Mouse (Mus musculus): ENCODE results near the gene Apob.
A peak's percentile ranks its signal among the peaks of the same experiment; 100 is the strongest.
"Not testable (repeated sequence)": the region's sequence is repeated elsewhere in the genome, so short reads cannot be mapped to it uniquely, and the experiment has no call there.

Apob gene

DNA sequence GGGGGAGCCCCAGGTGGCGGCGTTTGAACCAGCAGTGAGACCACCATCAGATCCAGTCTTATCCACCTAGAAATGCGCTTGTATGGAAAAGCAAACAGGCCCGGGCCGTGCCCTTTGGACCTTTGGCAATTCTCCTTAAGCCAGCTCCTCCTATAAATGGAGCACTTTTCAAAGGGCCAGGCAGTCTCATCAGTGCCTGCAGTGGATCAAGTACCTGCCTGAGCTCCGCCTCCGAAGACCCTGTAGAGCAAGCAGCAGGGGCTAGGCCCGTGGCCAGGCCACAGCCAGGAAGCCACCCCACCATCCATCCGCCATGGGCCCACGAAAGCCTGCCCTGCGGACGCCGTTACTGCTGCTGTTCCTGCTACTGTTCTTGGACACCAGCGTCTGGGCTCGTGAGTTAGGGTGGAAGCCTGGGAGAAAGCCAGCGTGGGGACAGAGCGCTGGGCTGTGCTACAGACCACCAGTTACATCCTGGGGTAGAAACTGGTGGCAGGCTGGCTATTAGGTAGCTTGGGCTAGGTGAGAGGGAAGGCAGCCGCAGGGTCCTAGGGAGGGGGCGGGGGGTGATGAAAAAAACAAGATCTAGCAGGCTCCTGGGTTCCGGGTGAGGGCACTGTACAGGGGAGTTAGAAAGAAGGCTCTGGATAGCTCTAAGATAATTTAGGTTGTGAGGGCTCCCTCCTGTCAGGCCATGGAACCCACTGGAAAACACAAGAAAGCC is at the start of gene Apob:
TSS of gene Apob (plus strand) at position 183 of the 724 bp plus-strand sequence.
- DNase-seq, result no peak

DNA sequence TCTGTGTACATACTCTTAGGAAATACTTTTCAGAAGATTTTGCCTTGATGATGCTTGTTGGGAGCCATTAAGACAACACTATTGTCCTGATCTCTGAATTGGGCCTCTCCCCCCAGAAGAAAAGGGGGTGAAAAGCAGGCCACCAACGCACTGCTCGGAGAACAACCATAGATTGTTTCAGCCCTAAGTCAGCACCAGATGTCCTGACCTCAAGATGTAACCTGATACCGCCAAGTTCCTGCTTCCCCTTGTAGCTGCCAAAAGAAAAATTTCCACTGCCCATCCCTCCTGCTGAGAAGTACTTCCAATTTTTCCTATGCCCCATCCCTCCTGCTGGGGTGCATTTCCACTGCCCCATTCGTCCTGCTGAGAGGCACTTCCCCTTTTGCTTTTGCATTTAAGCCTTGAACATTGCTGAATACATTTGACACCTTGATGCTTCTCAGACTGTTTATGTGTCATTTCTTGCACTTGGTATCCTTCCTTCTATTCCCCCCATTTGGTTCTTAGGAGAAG is 45.0 kb upstream of the Apob start:
- DNase-seq, result no peak

DNA sequence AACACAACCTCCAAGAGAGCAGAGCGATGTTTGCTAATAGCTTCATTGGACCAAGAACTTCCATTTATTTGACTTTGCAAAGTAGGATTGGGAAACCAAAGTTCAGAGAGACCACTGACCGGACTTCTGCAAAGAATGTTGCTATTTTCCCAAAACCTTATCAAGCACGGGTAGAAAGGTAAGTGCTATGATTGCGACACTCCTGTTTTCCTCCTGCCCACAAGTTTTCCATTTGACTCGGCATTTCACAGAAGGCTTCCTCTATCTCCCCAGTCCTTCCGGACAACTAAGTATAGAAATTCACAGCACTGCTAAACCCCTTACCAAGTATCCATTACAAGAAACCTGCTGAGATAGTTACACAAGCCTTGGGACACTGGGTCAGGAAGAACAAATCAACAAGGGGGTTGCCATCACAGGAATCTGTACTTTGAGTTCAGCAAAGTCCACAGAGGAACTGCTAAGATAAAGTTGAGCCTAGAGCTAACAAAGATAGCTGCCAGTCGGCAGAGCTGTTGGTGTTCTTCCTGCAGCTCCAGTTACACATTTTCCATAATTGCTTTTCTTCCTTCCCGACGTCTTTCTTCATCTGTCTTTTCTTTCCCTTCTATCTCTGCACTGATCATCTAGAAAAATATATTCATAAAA is 27.2 kb upstream of the Apob start:
- no peak for DNase-seq

DNA sequence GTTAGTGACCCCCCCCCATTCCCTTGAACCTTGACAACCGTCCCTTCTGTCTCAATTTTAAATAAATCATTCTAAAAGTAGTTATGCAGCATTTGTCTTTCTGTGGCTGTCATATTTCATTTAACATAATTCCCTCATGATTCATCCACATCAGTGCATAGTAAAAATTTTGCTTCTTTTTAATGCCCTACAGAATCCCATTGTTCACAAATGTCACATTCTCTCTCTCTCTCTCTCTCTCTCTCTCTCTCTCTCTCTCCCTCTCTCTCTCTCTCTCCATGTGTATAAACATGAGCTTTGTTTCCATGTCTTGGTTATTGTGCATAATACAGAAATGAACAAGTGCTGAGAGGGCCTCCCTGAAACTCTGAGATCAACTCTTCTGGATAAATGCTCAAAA is 18.6 kb upstream of the Apob start:
- no peak for DNase-seq

DNA sequence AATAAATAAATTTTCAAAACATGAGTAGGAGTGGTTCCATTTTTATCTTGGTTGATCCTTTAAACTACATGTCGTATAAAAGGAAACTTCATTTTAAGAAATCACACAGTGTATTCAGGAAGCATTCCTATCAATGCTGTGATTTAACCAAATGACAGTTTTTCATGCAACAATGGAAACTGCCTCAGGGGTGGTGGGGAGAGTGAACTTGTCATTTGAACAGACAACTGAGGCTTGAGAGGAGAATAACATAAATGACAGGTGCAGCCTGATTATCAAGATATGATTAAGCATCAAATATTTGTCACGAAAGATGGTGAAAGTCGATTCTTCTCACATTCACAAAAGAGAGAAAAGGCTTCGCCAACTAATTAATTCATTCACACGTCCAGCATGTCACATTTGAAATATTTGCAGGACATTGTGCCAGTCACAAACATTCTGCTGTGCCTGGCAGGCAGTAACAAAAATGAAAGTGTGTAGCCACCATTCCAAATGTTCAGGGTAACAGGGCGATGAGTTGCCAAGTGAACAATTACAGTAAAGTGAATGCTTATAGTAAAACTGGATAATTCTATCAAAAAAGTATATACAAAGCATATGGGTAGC is 18.0 kb upstream of the Apob start:
- no peak for DNase-seq

DNA sequence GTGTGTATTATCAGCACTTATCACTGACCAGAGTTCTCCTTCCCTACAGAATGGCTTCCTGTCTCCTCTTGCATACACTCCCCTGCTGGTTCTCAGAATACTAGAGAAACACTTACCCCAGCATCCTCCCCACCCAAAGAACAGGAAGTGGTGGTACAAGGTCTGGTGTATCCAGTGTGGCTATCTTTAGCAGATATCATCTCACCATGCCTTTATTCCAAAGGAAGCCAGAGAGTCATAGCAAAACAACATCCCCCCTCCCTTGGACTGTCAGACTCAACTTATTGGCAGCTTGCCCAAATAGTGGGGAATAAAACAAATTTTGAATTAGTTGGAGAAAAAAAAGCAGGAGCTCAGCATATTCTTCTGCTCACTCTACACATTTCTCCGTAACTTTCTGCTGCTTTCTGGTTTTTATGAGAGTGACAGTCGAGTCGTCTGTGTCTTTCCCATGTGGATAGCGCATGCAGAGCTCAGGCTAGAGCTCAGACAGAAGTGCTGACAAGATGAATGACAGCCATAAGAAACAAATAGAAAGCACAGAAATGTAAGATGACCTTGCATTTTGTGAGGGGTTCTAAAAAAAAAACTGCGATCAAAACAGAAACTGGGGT is 15.0 kb upstream of the Apob start:
- no peak for DNase-seq

DNA sequence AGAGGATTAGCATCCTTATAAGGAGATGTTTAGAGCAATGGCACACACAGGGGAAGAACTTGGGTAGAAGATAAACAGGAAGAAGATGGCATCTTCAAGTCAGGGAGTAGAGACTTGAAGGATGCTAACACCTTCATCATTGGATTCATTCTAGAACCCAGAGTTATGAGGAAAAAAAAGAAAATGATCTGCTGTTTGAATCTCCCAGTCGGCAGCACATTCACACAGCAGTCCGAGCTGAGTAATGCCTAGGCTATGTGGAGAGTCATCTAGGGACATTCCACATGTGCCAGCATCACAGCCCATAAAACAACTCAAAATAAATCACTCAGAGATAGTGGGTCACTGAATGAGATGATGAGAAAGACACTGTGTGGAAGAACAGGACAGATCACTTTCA is 10.2 kb upstream of the Apob start:
- DNase-seq, result no peak

DNA sequence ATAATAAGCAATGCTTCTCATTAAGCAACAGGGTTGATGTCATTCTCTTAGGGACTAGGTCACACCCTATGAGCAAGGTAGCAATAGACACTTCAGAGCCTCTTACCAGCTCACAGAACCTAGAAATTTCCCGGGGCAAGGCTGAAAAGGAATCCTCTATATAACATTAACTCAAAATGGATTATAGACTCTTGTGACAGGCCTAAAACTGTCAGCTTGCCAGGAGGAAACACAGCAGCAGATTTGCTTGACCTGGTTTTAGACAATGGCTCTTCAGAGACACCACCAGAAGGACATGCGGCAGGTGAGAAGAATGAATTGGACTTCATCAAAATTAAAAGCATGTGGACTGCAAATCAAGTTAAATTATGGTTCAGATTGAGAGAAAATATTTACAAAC is 7.1 kb upstream of the Apob start:
- no peak for DNase-seq

DNA sequence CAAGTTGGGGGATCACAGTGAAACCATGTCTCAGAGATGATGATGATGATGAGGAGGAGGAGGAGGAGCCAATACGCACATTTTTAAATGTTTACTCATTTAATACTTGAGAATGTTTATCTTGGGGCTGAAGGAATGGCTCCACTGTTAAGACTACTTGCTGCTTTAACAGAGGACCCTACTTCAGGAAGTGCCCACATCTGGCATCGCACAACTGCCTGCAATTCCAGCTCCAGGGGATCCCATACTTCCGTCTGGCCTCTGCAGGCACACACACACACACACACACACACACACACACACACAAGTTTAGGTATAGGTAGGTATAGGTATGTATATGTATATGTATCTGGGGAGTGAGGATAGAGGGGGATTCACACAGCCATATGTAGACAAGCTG is 6.6 kb upstream of the Apob start:
- no peak for DNase-seq

DNA sequence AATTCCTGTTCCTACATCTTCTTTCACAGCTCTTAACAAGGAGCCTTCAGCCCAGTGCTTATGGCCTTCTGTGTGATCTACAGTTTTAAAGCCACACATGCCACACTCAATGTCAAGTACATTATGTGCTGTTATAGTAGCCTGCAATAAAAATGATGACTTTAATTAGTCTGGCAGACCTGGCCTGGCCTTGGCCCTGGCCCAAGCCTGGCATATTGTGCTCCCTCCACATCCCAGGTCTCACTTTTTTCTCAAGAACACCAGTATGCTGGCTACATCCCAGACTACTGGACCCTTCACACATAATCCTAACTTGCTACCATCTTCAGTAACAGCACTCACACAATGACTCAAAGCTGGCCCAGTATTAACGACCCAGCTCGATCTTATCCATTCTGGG is 5.7 kb upstream of the Apob start:
- no peak for DNase-seq

DNA sequence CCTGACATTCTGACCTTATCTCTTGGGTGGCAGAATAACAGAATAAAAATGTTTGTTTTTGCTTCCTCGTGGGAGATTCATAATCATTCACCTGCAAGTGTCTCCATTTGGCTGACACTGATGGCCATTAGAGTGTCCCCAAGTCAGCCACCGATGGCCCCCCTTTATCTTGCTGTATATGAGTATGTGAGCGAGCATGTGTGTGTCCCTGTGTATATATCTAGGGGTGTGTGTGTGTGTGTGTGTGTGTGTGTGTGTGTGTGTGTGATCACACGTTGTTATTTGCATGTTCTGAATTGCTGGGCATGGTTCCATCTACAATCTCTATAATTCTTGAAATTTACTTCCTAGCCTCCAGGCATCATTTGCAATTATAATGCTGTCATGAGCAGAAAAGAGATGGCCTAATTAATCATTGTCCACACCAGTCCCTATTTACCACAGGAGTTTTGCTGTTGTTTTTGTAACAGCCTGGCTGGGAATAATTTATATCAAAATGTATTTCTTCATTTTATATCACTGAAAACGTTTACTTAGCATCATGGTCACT is 3.6 kb upstream of the Apob start:
- no peak for DNase-seq

DNA sequence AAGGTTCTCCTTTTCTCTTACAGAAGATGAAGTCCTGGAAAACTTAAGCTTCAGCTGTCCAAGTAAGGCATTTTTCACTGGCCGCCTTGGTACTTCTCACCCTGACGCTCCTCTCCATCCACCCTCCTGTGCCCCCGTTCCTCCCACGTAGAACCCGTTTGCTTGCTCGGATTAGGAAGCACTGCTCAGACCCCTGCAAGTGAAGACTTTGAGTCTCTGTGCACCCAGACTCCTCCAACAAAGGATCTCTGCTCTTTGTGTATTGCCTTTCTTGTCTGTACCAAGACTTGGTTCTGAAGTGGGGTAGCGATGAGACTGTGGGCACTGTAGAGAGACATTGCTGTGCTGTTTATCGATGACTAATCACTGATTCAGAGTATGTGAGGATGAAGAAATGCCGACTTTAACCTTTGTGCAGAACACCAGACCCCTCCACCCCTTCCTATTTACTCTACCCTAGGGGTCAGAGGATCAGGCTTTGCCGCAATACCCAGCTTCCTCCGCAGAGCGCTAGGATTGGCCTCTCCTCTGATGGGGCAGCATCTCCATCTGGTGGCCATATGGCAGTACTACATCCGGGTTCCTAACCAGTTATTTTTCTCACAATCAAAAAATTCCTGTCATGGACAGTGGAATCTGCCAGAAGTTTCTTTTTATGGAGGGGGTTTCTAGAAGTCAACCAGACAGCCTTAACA is 889 bp downstream of the Apob start:
- peak; percentile 35 to 56 for DNase-seq

DNA sequence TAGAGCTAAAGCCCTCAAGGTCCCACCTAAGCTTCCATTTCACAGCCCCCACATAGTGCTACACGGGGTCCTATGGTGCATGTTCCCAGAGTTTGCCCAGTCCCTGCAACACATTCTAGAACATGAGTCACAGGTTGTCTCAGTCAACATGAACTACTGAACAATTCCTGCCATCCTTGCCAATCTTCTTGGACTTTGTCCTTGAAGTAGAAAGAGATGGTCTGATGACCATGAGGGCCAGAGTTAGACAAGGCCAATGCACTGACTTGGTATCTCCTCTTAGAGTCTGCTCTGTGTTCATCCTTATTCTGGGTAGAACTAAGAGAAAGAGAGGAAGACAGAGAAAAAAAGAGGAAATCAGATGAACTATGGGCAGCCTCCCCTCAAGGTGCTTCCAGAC is 7.0 kb downstream of the Apob start:
- no peak for DNase-seq

DNA sequence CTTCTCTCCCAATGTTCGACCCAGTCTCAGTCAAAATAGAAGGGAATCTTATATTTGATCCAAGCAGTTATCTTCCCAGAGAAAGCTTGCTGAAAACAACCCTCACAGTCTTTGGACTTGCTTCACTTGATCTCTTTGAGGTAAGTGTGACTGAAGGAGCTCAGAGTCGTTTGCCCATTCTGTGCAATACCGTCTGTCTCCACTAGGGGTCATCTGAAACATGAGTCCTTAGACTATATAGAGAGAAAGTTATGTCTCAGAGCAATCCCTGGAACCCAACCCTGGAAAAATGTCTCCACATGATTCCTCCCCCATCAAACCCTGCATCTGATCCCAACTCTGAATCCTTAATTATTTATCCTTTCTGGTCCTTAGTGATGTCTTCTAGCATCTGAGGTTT is 13.4 kb downstream of the Apob start:
- peak in 1 of 2 experiments; percentile 25 for DNase-seq

DNA sequence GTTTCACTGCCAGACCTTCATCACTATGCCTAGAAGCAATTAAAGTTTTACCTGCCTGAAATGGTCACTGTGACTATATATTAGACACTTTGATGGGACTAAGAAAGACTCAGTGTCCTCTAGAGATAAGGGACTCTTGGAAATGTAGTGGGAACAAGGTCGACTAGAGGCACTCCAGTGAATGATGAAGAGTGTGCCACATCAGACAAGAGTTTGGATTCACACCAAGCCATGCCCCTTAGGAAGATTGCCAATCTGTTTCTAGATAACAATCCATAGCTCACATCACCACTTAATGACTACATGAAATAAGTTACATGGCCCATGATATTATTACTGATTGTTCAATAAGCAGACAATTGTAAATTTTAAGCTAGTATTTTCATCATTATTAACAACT is 14.1 kb downstream of the Apob start:
- no peak for DNase-seq

DNA sequence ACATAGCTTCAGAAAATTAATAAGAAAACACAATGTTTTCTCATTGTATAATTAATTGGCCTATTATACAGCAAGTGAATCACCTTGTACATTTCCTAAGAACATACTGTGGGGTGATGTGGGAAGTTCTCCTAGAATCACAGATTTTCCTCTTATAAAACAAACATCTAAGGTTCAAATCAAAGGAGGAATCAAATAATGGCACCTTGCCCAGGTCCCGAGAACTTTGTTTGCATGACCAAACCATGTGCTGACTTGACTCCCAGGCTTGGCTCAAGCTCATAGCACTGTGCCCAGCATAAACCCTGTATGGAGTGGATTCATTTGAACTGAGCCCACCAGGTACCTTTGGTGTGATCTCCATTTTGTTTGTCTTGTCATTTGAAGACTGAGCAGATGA is 43.5 kb downstream of the Apob start:
- peak in 1 of 2 experiments; percentile 27 for DNase-seq

DNA sequence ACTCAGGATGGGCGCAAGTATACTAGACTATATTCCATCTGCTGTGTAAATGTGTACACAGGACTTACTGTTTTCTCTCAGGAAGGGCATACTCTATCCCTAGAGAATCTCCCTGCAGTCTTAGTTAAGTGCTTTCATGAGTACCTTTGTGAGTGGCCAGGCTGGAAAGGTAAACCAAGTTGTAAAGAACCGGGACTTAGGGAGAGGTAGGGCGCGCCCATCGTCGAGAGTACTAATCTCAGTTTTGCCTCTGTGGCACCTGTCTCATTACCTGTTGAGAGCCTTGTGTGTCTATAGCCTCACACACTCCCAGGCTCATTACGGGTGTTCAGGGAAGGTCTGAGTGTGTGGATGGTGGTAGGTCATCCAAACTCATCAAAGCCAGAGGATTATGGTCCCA is 52.1 kb downstream of the Apob start:
- no peak for DNase-seq

DNA sequence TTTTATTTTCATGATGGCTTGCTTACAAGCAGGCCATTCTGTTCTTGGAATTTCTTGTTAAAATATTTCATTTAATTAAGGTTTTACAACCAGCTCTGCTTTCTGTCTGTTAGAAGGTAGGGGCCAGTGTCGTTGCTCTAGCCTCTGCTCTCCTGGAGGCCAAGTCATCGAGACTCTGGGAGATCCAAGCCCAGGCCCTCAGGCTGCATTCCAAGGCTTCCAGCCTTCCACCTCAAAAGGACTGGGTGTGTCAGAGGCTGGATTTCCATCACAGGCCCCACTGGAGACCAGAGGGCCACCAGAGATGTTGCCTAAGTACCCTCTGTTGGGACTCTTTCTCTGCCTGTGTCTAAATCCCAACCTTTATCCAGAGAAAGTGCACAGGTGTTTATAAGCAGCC is 52.6 kb downstream of the Apob start:
- DNase-seq, result no peak

DNA sequence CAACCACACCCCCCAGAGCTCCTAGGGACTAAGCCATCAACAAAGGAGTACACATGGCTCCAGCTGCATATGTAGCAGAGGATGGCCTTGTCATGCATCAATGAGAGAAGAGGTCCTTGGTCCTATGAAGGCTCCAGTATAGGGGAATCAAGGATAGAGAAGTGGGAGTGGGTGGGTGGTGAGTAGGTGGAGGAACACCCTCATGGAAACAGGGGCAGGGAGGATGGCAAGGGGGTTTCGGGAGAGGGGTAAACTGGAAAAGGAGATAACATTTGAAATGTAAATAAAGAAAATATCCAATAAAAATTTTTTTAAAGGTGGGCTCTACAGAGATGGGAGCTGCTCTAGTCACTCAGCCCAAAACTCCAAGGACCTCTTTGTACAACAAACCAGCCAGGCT is 53.7 kb downstream of the Apob start:
- DNase-seq, result not testable (repeated sequence)

DNA sequence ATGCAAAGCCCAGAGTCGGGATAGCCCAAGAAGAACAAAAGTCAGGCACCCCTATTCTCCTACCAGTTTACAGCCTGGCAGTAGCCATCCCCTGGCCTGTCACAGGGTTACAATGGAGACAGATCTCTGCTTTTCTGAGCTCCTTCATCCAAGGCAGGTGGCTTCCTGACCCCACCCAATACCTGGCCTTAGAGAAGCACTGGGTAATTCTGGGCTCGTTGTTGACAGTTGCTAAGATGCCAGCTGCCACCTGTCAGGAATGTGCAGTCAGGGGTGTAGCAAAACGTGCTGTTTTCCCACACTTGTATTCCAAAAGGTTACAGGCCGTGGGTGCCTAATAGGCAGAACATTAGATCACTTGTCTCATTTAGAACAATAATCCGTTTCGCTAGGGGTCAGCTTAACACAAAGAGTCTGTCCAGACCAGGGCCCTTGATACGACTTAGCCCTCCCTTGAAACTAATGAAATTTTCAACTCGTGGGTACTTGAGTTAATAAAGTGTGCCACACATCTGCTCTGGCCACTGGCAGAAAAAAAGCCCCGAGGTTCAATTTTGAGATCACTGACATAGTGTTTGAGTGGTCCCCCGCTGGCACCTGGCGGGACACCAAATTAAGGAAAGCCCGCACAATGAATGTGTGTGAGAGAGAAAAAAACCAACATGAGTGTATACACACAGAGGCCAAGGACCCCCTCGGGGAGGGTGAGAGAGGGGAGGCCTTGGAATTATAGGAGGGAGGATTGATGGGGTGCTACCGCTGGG is 54.3 kb downstream of the Apob start:
- no peak for DNase-seq

DNA sequence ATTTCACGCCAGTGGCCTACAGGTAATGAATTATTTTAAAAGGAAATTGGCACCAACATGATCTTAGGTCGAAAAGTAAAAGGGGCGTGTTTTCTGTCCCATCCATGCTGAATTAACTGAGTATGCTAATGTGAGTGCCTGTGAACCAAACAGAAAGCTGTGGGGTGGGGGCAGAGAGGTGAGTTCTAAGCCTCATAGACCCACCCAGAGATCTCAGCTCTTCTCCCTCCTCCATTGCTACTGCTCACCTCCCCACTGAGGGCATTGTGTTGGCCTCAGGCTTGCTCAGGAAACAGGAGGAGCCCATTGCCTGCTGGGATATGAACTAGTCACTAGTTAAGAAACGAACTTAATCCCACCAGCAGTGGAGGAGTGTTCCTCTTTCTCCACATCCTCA is 54.9 kb downstream of the Apob start:
- DNase-seq, result no peak
